Mouse (Mus musculus) 3134 (cell line): ENCODE results near the gene Il18.
A peak's percentile ranks its signal among the peaks of the same experiment; 100 is the strongest.

ENCODE experiments used
- DNase-seq: peaks from one replicate; pipeline ENCODE4 v3.0.0-alpha.2; 2011; ENCODE audit warnings: low spot score; ENCODE audit not compliant: insufficient read length; ENCODE audit errors: extremely low read depth

Gene Il18

GRCm38 (mm10) chr9:50554241-50555093, at the start of gene Il18:
Il18 (plus strand) TSS chr9:50554827.
- peak; percentile 76 for DNase-seq

- no peak for DNase-seq
These were observed 49.2 kb upstream of the Il18 start for GRCm38 (mm10) chr9:50505405-50505804.

GRCm38 (mm10) chr9:50507570-50507969, 47.1 kb upstream of the Il18 start:
- no peak for DNase-seq

- DNase-seq, result no peak
These were observed 39.2 kb upstream of the Il18 start for GRCm38 (mm10) chr9:50515462-50515861.

- DNase-seq, result no peak
These were observed 35.8 kb upstream of the Il18 start for GRCm38 (mm10) chr9:50518781-50519180.

GRCm38 (mm10) chr9:50520748-50521147, 33.9 kb upstream of the Il18 start:
- DNase-seq, result peak; percentile 21

GRCm38 (mm10) chr9:50521562-50521961, 33.1 kb upstream of the Il18 start:
- no peak for DNase-seq

GRCm38 (mm10) chr9:50522574-50522973, 32.1 kb upstream of the Il18 start:
- DNase-seq, result no peak

- DNase-seq, result no peak
These were observed 29.7 kb upstream of the Il18 start for GRCm38 (mm10) chr9:50524936-50525335.

GRCm38 (mm10) chr9:50525585-50525984, 29.0 kb upstream of the Il18 start:
- no peak for DNase-seq

- DNase-seq, result no peak
These were observed 26.8 kb upstream of the Il18 start for GRCm38 (mm10) chr9:50527860-50528259.

- DNase-seq, result peak; percentile 99
These were observed 26.2 kb upstream of the Il18 start, which contains the start of gene Pts for GRCm38 (mm10) chr9:50528293-50528892. Pts (minus strand) TSS chr9:50528724.

- no peak for DNase-seq
These were observed 23.7 kb upstream of the Il18 start for GRCm38 (mm10) chr9:50530890-50531289.

GRCm38 (mm10) chr9:50533328-50533727, 21.3 kb upstream of the Il18 start:
- DNase-seq, result no peak

- no peak for DNase-seq
These were observed 20.8 kb upstream of the Il18 start for GRCm38 (mm10) chr9:50533791-50534190.

- no peak for DNase-seq
These were observed 18.7 kb upstream of the Il18 start for GRCm38 (mm10) chr9:50535930-50536329.

- DNase-seq, result no peak
These were observed 18.0 kb upstream of the Il18 start for GRCm38 (mm10) chr9:50536603-50537135.

- DNase-seq, result peak; percentile 46
These were observed 17.3 kb upstream of the Il18 start for GRCm38 (mm10) chr9:50537295-50537694.

GRCm38 (mm10) chr9:50540170-50540569, 14.5 kb upstream of the Il18 start:
- DNase-seq, result no peak

GRCm38 (mm10) chr9:50542401-50542800, 12.2 kb upstream of the Il18 start:
- no peak for DNase-seq

- DNase-seq, result no peak
These were observed 6.7 kb upstream of the Il18 start for GRCm38 (mm10) chr9:50547859-50548478.
